Mouse (Mus musculus) kidney, adult 2 months (tissue): ENCODE data around the gene Ccl20. TPM values are rescaled to one million over a fixed set of nuclear protein-coding genes. Genes with fewer than 3 reads are reported as not detected.

Source experiments
- DNase-seq: peaks from one replicate; pipeline ENCODE4 v3.0.0; 2021
- H3K27ac ChIP-seq: fragments of 200-500 bp; 2 replicates; pipeline ENCODE4 v1.5.1; 2012; ENCODE audit warnings: low read depth, low read length, control low read depth, inconsistent platforms; ENCODE audit not compliant: insufficient read depth
- H3K27me3 ChIP-seq: fragments of 200-500 bp; replicated peaks from 2 replicates; pipeline ENCODE4 v1.6.1; 2012; ENCODE audit warnings: mild to moderate bottlenecking, moderate library complexity, low read length, inconsistent platforms; ENCODE audit not compliant: control insufficient read depth, insufficient read depth
- H3K36me3 ChIP-seq: fragments of 200-500 bp; 2 replicates; pipeline ENCODE4 v1.6.1; 2012; ENCODE audit warnings: mild to moderate bottlenecking, moderate library complexity, low read length, inconsistent platforms; ENCODE audit not compliant: control insufficient read depth, insufficient read depth
- H3K4me1 ChIP-seq: fragments of 200-500 bp; 2 replicates; pipeline ENCODE4 v1.6.1; 2011; ENCODE audit warnings: low read length; ENCODE audit not compliant: control insufficient read depth, insufficient read depth
- H3K4me3 ChIP-seq: fragments of 200-500 bp; 2 replicates; pipeline ENCODE4 v1.5.1; 2011; ENCODE audit warnings: mild to moderate bottlenecking, low read depth, low read length, control low read depth; ENCODE audit not compliant: insufficient read depth
- CTCF ChIP-seq: fragments of 200-500 bp; conservative IDR thresholded peaks from 2 replicates; pipeline ENCODE4 v1.5.1; 2011; ENCODE audit warnings: low read depth, mild to moderate bottlenecking, control low read depth, low read length, moderate library complexity, mixed read lengths; ENCODE audit not compliant: insufficient read depth, insufficient read length
- POLR2A ChIP-seq: fragments of 200-500 bp; IDR thresholded peaks from one replicate; pipeline ENCODE4 v1.6.1; 2011; ENCODE audit warnings: low read depth, low read length, control low read depth
- WGBS: fragments of 180-500 bp; shearing (Covaris S2); methylation state at CpG from one replicate; pipeline ENCODE4 v1.1.7; 2018; 5-methylcytosine and 5-hydroxymethylcytosine counted together
- polyA plus RNA-seq: library from polyadenylated mRNA; depleted of rRNA; stranded (reverse); fragments of >200 nt; gene quantifications from 2 replicates; pipeline ENCODE4 v1.2.3, GENCODE M21; 2012; rRNA removed

Gene Ccl20
- polyA plus RNA-seq, 1 experiment, result 0.27 TPM

GRCm38 (mm10) chr1:83159603-83160002, 43.0 kb downstream of the Ccl20 start, which contains the start of gene Daw1:
Daw1 (plus strand) TSS chr1:83159752.
- Histone ChIP-seq H3K36me3 (no peaks in the 10 kb centered on the region), H3K4me3 (peak within 1 kb of the TSS; percentile 77), H3K27ac (no peak within 1 kb of the TSS), H3K4me1 (peaks cover 2% of the 10 kb centered on the region; the same call in 1 of the 2 replicates), H3K27me3 (no peaks in the 10 kb centered on the region)
- 1% methylated on average over 16 of the region's 16 CpGs for WGBS
- DNase-seq, result peak; percentile 69
- TF ChIP-seq POLR2A (no peak), CTCF (no peak)

DNA sequence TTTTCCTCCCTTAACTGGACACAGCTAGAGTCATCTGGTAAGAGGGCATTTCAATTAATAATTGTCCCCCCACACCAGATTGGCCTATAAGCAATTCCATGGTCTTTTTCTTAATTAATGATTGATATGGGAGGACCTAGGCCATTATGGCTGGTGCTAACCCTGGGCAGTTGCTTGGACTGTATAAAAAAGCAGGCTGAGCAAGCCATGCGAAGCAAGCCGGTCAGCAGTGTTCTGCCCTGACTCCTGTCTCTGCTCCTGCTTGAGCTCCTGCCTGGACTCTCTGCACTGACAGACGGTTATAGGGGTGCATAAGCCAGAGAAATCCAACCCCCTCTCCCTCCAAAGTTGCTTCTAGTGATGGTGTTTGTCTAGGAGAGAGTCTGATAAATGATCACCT, 45.1 kb downstream of the Ccl20 start:
- no peak overlapping the region for H3K4me3 ChIP-seq
- H3K36me3 ChIP-seq, result no peaks in the 10 kb centered on the region
- WGBS, result 35% methylated on average over 3 of the region's 3 CpGs
- H3K27me3 ChIP-seq, result no peaks in the 10 kb centered on the region
- no peak overlapping the region for H3K27ac ChIP-seq
- peak; percentile 37 for DNase-seq
- H3K4me1 ChIP-seq, result peaks cover 2% of the 10 kb centered on the region; the same call in 1 of the 2 replicates
- TF ChIP-seq CTCF (no peak), POLR2A (no peak)

DNA sequence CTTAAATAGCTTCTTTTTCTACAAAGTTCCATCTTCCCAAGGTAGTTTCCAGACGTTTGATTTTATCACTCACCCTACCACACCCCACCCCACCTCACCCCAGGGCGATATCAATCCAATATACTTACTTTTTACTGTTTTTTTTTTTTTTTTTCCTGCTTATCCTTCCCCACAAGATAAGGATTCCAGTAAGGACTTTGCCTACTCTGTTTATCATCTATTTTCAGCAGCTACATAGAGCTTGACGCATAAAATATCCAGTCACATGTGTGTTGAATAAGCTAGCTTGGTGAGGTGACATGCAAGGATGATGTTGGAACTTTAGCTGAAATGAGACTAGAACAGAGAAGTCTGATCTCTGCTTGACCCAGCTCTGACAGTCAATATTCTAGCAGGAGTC, 47.5 kb downstream of the Ccl20 start:
- no peaks in the 10 kb centered on the region for H3K27me3 ChIP-seq
- DNase-seq, result no peak
- H3K4me1 ChIP-seq, result no peaks in the 10 kb centered on the region; the same call in 1 of the 2 replicates
- TF ChIP-seq POLR2A (no peak), CTCF (no peak)
- H3K4me3 ChIP-seq, result no peak overlapping the region
- WGBS, result 73% methylated on average over 3 of the region's 3 CpGs
- H3K36me3 ChIP-seq, result no peaks in the 10 kb centered on the region
- no peak overlapping the region for H3K27ac ChIP-seq

Other genes with a start within 250 kb of the Ccl20 start
- 0.63 and 0.72 TPM in 2 replicates for gene A030005L19Rik, start 203.4 kb upstream of the Ccl20 start, polyA plus RNA-seq
- gene A030014E15Rik, start 191.8 kb upstream of the Ccl20 start, polyA plus RNA-seq, result not detected in 2 replicates
- not detected in 2 replicates for gene Gm6217, start 185.4 kb upstream of the Ccl20 start, polyA plus RNA-seq
- not detected in 2 replicates for gene A030003K21Rik, start 173.4 kb upstream of the Ccl20 start, polyA plus RNA-seq
- gene Gm7544, start 160.8 kb upstream of the Ccl20 start, polyA plus RNA-seq, result not detected in 2 replicates
- not detected in 2 replicates for gene Gm47955, start 156.5 kb upstream of the Ccl20 start, polyA plus RNA-seq
- not detected in 2 replicates for gene Gm47959, start 116.2 kb upstream of the Ccl20 start, polyA plus RNA-seq
- 18.2 and 22.0 TPM in 2 replicates for gene Slc19a3, start 78.3 kb upstream of the Ccl20 start, polyA plus RNA-seq
- not detected in 2 replicates for gene Krtap28-10, start 74.3 kb upstream of the Ccl20 start, polyA plus RNA-seq
- not detected in 2 replicates for gene Gm47969, start 71.8 kb upstream of the Ccl20 start, polyA plus RNA-seq
- gene A030005K14Rik, start 57.4 kb upstream of the Ccl20 start, polyA plus RNA-seq, result not detected in 2 replicates
- not detected in 2 replicates for gene Krtap28-13, start 55.8 kb upstream of the Ccl20 start, polyA plus RNA-seq
- gene Daw1, start 43.0 kb downstream of the Ccl20 start, polyA plus RNA-seq, result 0.39 and 0.44 TPM in 2 replicates